In genomic region chr15:7809841-7810391, GRCm38 (mm10) we compare ENCODE assay signal across 8 mouse cellular contexts. TPM values are rescaled to one million over a fixed set of nuclear protein-coding genes. Genes with fewer than 3 reads are reported as not detected.
DNase-seq lines count a peak whose midpoint lies in the region; ATAC-seq and TF ChIP-seq lines count a peak whose summit lies in the region.

No protein-coding gene starts in this region.

- no peaks in the 10 kb centered on the region for H3K36me3 ChIP-seq in heart, embryonic 11.5 days (ENCODE audit: control insufficient read depth, insufficient read depth, low read length)
- no peaks in the 10 kb centered on the region for H3K36me3 ChIP-seq in heart, embryonic 14.5 days (ENCODE audit: control insufficient read depth, insufficient read depth, low read length)
- no peaks in the 10 kb centered on the region for H3K36me3 ChIP-seq in liver, embryonic 15.5 days (replicated peaks)
- no peaks in the 10 kb centered on the region for H3K36me3 ChIP-seq in small intestine, adult 2 months (ENCODE audit: control insufficient read depth, insufficient read depth, low read length)

- TF ChIP-seq CTCF in small intestine, adult 2 months (IDR thresholded peaks at IDR 0.05; ENCODE audit: extremely low read depth, insufficient read length, insufficient replicate concordance, low read depth, low read length) = no peak

- H3K9me3 ChIP-seq in heart, embryonic 11.5 days (replicated peaks; ENCODE audit: control insufficient read depth, low read length) = no peaks in the 10 kb centered on the region
- no peaks in the 10 kb centered on the region for H3K9me3 ChIP-seq in heart, embryonic 14.5 days (ENCODE audit: control insufficient read depth, low read length)
- no peaks in the 10 kb centered on the region for H3K9me3 ChIP-seq in liver, embryonic 15.5 days (replicated peaks)

- H3K9ac ChIP-seq in heart, embryonic 11.5 days (ENCODE audit: low read depth, low read length) = peak overlapping the region; percentile 65; the same call in 1 of the 2 replicates
- peak overlapping the region; percentile 73 for H3K9ac ChIP-seq in heart, embryonic 14.5 days (ENCODE audit: low read length)
- no peak overlapping the region for H3K9ac ChIP-seq in liver, embryonic 15.5 days

- H3K4me2 ChIP-seq in heart, embryonic 11.5 days = peak overlapping the region; percentile 99
- H3K4me2 ChIP-seq in heart, embryonic 14.5 days (ENCODE audit: low read length) = peak overlapping the region; percentile 96
- peak overlapping the region; percentile 52 for H3K4me2 ChIP-seq in liver, embryonic 15.5 days

- H3K4me3 ChIP-seq in heart, embryonic 11.5 days (ENCODE audit: low read depth, low read length) = peak overlapping the region; percentile 58
- H3K4me3 ChIP-seq in heart, embryonic 14.5 days (ENCODE audit: control insufficient read depth in 1 of 2, insufficient read depth in 1 of 2, low read depth in 1 of 2, low read length in 2 of 2) = peak overlapping the region; percentile 37 to 55
- peak overlapping the region; percentile 24 for H3K4me3 ChIP-seq in liver, embryonic 15.5 days (replicated peaks)
- H3K4me3 ChIP-seq in small intestine, adult 2 months (ENCODE audit: low read depth, low read length) = peak overlapping the region; percentile 63

- TF ChIP-seq POLR2A in small intestine, adult 2 months (IDR thresholded peaks at IDR 0.05; ENCODE audit: low read depth, low read length) = peak; percentile 62; the same call in 1 of the 2 replicates

- no peak overlapping the region for H3K27ac ChIP-seq in heart, embryonic 11.5 days (ENCODE audit: low read depth, low read length)
- H3K27ac ChIP-seq in heart, embryonic 14.5 days (replicated peaks in 1 of 2; ENCODE audit: control insufficient read depth in 1 of 2, insufficient read depth in 1 of 2, low read depth in 2 of 2, low read length in 2 of 2) = no peak overlapping the region
- H3K27ac ChIP-seq in liver, embryonic 15.5 days (replicated peaks) = no peak overlapping the region
- peak overlapping the region; percentile 24; the same call in 1 of the 2 replicates for H3K27ac ChIP-seq in small intestine, adult 2 months (ENCODE audit: insufficient read depth, low read depth, low read length)

- DNase-seq in heart, adult 18-20 months = no peak
- peak; percentile 79 for DNase-seq in NIH3T3 (ENCODE audit: low read depth)
- no peak for DNase-seq in thymus, postnatal 36 days
- DNase-seq in thymus, postnatal 14 days = no peak

- ATAC-seq in heart, embryonic 11.5 days (replicated peaks; ENCODE audit: insufficient number of reproducible peaks, low FRiP score, low TSS enrichment) = no peak
- ATAC-seq in heart, embryonic 14.5 days (ENCODE audit: insufficient number of reproducible peaks, insufficient read depth, low FRiP score, low read depth) = no peak
- ATAC-seq in liver, embryonic 15.5 days (ENCODE audit: insufficient read depth) = no peak

- WGBS in heart, embryonic 11.5 days (ENCODE audit: insufficient replicate concordance) = under 1% methylated on average over 30 of the region's 32 CpGs
- WGBS in heart, embryonic 14.5 days = 1% methylated on average over 32 of the region's 32 CpGs
- WGBS in liver, embryonic 15.5 days (ENCODE audit: insufficient replicate concordance) = 1% methylated on average over 32 of the region's 32 CpGs
- 2% methylated on average over 32 of the region's 32 CpGs for WGBS in small intestine, adult 2 months

- H3K27me3 ChIP-seq in heart, embryonic 11.5 days (ENCODE audit: control insufficient read depth, insufficient read depth, low read length) = peaks cover 73% of the 10 kb centered on the region
- H3K27me3 ChIP-seq in heart, embryonic 14.5 days (ENCODE audit: control insufficient read depth, insufficient read depth, low read length) = peaks cover 82% of the 10 kb centered on the region
- peaks cover 78% of the 10 kb centered on the region for H3K27me3 ChIP-seq in liver, embryonic 15.5 days
- H3K27me3 ChIP-seq in small intestine, adult 2 months (ENCODE audit: control insufficient read depth, insufficient read depth, low read length) = peaks cover 42% of the 10 kb centered on the region

- peaks cover 9% of the 10 kb centered on the region; the same call in 1 of the 2 replicates for H3K4me1 ChIP-seq in heart, embryonic 11.5 days (ENCODE audit: control insufficient read depth, insufficient read depth, low read length)
- H3K4me1 ChIP-seq in heart, embryonic 14.5 days (ENCODE audit: control insufficient read depth in 2 of 2, insufficient read depth in 2 of 2, low read length in 2 of 2) = peaks cover 2 to 15% of the 10 kb centered on the region in 2 experiments; a peak in 3 of 4 replicates
- H3K4me1 ChIP-seq in liver, embryonic 15.5 days (replicated peaks) = no peaks in the 10 kb centered on the region; the same call in 1 of the 2 replicates
- no peaks in the 10 kb centered on the region for H3K4me1 ChIP-seq in small intestine, adult 2 months (ENCODE audit: control insufficient read depth, insufficient read depth, insufficient read length, low read length)

RNA-seq across cellular contexts. Expression of gene Gdnf, which starts 0.7 kb away (rescaled TPM):
- polyA plus RNA-seq in heart, embryonic 11.5 days (2014; fragmentation: Nextera tagmentation; extraction: Ambion mirVana) = 0.06 and 0.14 TPM in 2 replicates
- under 1 TPM; 0.21 to 0.25 TPM for total RNA-seq in heart, adult 18-20 months (2021)
- 0.08 and 0.11 TPM in 2 replicates for polyA plus RNA-seq in heart, embryonic 14.5 days (2014; fragmentation: Nextera tagmentation; extraction: Ambion mirVana)
- polyA plus RNA-seq in liver, embryonic 15.5 days (2015; fragmentation: Nextera tagmentation; extraction: Ambion mirVana) = not detected in 2 replicates
- 0.56 and 1.1 TPM in 2 replicates for polyA plus RNA-seq in small intestine, adult 2 months (2012; rRNA removed)
